Comparison of ENCODE assay signal across 14 mouse cellular contexts in genomic region chr2:174271459-174271858, GRCm38 (mm10).
"Had no signal": no experiment of that assay in that cellular context is flagged by ENCODE, and none has a peak within 500 bp of the region (broad histone marks: within the 10 kb centered on the region; RNA-seq: fewer than 3 reads in every experiment).

No protein-coding gene starts in this region.

- H3K4me1 ChIP-seq: kidney, embryonic 15.5 days; limb, embryonic 12.5 days; liver, embryonic 12.5 days; neural tube, embryonic 12.5 days had no signal

- H3K27me3 ChIP-seq: kidney, embryonic 15.5 days; limb, embryonic 12.5 days; liver, embryonic 12.5 days; neural tube, embryonic 12.5 days had no signal

- H3K9me3 ChIP-seq: kidney, embryonic 15.5 days; limb, embryonic 12.5 days; liver, embryonic 12.5 days; midbrain, embryonic 10.5 days; neural tube, embryonic 12.5 days had no signal

- H3K4me3 ChIP-seq: kidney, embryonic 15.5 days; limb, embryonic 12.5 days; liver, embryonic 12.5 days; midbrain, embryonic 10.5 days; neural tube, embryonic 12.5 days had no signal

- H3K9ac ChIP-seq: kidney, embryonic 15.5 days; limb, embryonic 12.5 days; liver, embryonic 12.5 days; lung, embryonic 14.5 days; neural tube, embryonic 12.5 days had no signal

- DNase-seq: kidney, postnatal 14 days; lung, embryonic 14.5 days; lung, postnatal 10 days; lung, postnatal 4 days; midbrain, embryonic 14.5 days; right cerebral cortex, postnatal 4 days; spleen, adult 18-20 months; thymus, adult 18-20 months; thymus, postnatal 14 days had no signal

- H3K4me2 ChIP-seq: kidney, embryonic 15.5 days; limb, embryonic 12.5 days; liver, embryonic 12.5 days; lung, embryonic 14.5 days; neural tube, embryonic 12.5 days had no signal

- H3K27ac ChIP-seq: kidney, embryonic 15.5 days; limb, embryonic 12.5 days; liver, embryonic 12.5 days; midbrain, embryonic 10.5 days; neural tube, embryonic 12.5 days had no signal

- ATAC-seq: liver, embryonic 12.5 days had no signal
